Mouse (Mus musculus): ENCODE measurements around the gene Kif16b.

GRCm38 (mm10) chr2:142797310-142797709 lies 104.0 kb downstream of the Kif16b start:
- no peak for TF ChIP-seq CHD2 (IDR thresholded peaks at IDR 0.05; ENCODE audit: low read depth, low read length)
- TF ChIP-seq MAFK (IDR thresholded peaks at IDR 0.05; ENCODE audit: insufficient read depth, low read depth, low read length) = no peak
- TF ChIP-seq ZC3H11A (IDR thresholded peaks at IDR 0.05; ENCODE audit: borderline replicate concordance, low read depth, low read length) = no peak
- no peak for TF ChIP-seq ZNF384 (IDR thresholded peaks at IDR 0.05; ENCODE audit: low read depth, low read length)
- no peak for TF ChIP-seq HCFC1 (IDR thresholded peaks at IDR 0.05; ENCODE audit: borderline replicate concordance, insufficient read depth, low read length)
